17 mouse cellular contexts compared by ENCODE assay signal in genomic region chrX:130403214-130403613, GRCm38 (mm10).
DNase-seq lines count a peak whose midpoint lies in the region; ATAC-seq and TF ChIP-seq lines count a peak whose summit lies in the region.
"Had no signal": no experiment of that assay in that cellular context is flagged by ENCODE, and none has a peak within 500 bp of the region (broad histone marks: within the 10 kb centered on the region; RNA-seq: fewer than 3 reads in every experiment).

No protein-coding gene starts in this region.

- no peak for ATAC-seq in forebrain, embryonic 14.5 days
- no peak for ATAC-seq in forebrain, embryonic 15.5 days (replicated peaks)
- no peak for ATAC-seq in kidney, postnatal 0 days (replicated peaks; ENCODE audit: low FRiP score, low read depth)

- WGBS in forebrain, embryonic 14.5 days = 35% methylated on average over 3 of the region's 3 CpGs
- 31% methylated on average over 3 of the region's 3 CpGs for WGBS in forebrain, embryonic 15.5 days
- WGBS in kidney, postnatal 0 days = 48% methylated on average over 3 of the region's 3 CpGs
- 25% methylated on average over 3 of the region's 3 CpGs for WGBS in cerebellum, adult 2 months

- no peak overlapping the region for H3K27ac ChIP-seq in forebrain, embryonic 14.5 days (ENCODE audit: low read depth, low read length)
- no peak overlapping the region for H3K27ac ChIP-seq in forebrain, embryonic 15.5 days (replicated peaks)
- no peak overlapping the region for H3K27ac ChIP-seq in kidney, postnatal 0 days
- no peak overlapping the region for H3K27ac ChIP-seq in cerebellum, adult 2 months (ENCODE audit: insufficient read depth, low read length)
- H3K27ac ChIP-seq: embryonic facial prominence, embryonic 13.5 days; forebrain, embryonic 12.5 days; gastrocnemius, adult 2 months; left cerebral cortex, adult 2 months; limb, embryonic 13.5 days had no signal

- no peaks in the 10 kb centered on the region for H3K4me1 ChIP-seq in forebrain, embryonic 14.5 days (ENCODE audit: control insufficient read depth, insufficient read depth, low read length)
- no peaks in the 10 kb centered on the region for H3K4me1 ChIP-seq in forebrain, embryonic 15.5 days
- no peaks in the 10 kb centered on the region for H3K4me1 ChIP-seq in kidney, postnatal 0 days (replicated peaks; ENCODE audit: insufficient read depth, low read length)
- H3K4me1 ChIP-seq in cerebellum, adult 2 months (ENCODE audit: control insufficient read depth, insufficient read depth, low read length) = peaks cover 6% of the 10 kb centered on the region
- H3K4me1 ChIP-seq: embryonic facial prominence, embryonic 13.5 days; forebrain, embryonic 12.5 days; limb, embryonic 13.5 days had no signal

- H3K9me3 ChIP-seq in forebrain, embryonic 14.5 days (replicated peaks; ENCODE audit: control insufficient read depth, low read length) = no peaks in the 10 kb centered on the region
- H3K9me3 ChIP-seq in forebrain, embryonic 15.5 days = no peaks in the 10 kb centered on the region
- H3K9me3 ChIP-seq in kidney, postnatal 0 days (replicated peaks; ENCODE audit: low read length) = no peaks in the 10 kb centered on the region
- H3K9me3 ChIP-seq: embryonic facial prominence, embryonic 13.5 days; forebrain, embryonic 12.5 days; limb, embryonic 13.5 days had no signal

- peak; percentile 52 for DNase-seq in forebrain, embryonic 14.5 days (ENCODE audit: low spot score)
- DNase-seq in kidney, postnatal 0 days (ENCODE audit: low spot score) = peak; percentile 11
- DNase-seq in kidney, postnatal 14 days = no peak
- peak; percentile 84 for DNase-seq in adipocyte (ENCODE audit: low spot score)
- peak; percentile 22 to 71 for DNase-seq in cerebellum, adult 2 months
- no peak for DNase-seq in testis, postnatal 14 days (ENCODE audit: low spot score)
- DNase-seq in retina, embryonic 14.5 days (ENCODE audit: low spot score) = no peak
- DNase-seq: B cell, adult 2 months; gastrocnemius, adult 2 months; lung, adult 2 months; right cerebral cortex, postnatal 14 days; thymus, adult 2 months had no signal

- no peak overlapping the region for H3K9ac ChIP-seq in forebrain, embryonic 14.5 days (ENCODE audit: low read length)
- H3K9ac ChIP-seq in forebrain, embryonic 15.5 days (replicated peaks) = no peak overlapping the region
- no peak overlapping the region for H3K9ac ChIP-seq in kidney, postnatal 0 days (ENCODE audit: low read depth, low read length)
- H3K9ac ChIP-seq: embryonic facial prominence, embryonic 13.5 days; forebrain, embryonic 12.5 days; limb, embryonic 13.5 days had no signal

- TF ChIP-seq CTCF in kidney, postnatal 0 days (IDR thresholded peaks at IDR 0.05; ENCODE audit: low read depth) = no peak
- TF ChIP-seq CTCF in cerebellum, adult 2 months (IDR thresholded peaks at IDR 0.05; ENCODE audit: borderline replicate concordance, insufficient read depth, low read depth, low read length) = no peak

- H3K4me3 ChIP-seq in forebrain, embryonic 14.5 days (ENCODE audit: low read depth, low read length) = no peak overlapping the region
- H3K4me3 ChIP-seq in forebrain, embryonic 15.5 days = no peak overlapping the region
- no peak overlapping the region for H3K4me3 ChIP-seq in kidney, postnatal 0 days (replicated peaks; ENCODE audit: low read depth, low read length)
- no peak overlapping the region for H3K4me3 ChIP-seq in cerebellum, adult 2 months (replicated peaks; ENCODE audit: insufficient read depth, low read depth, low read length)
- H3K4me3 ChIP-seq: embryonic facial prominence, embryonic 13.5 days; forebrain, embryonic 12.5 days; gastrocnemius, adult 2 months; left cerebral cortex, adult 2 months; limb, embryonic 13.5 days had no signal

- H3K27me3 ChIP-seq in forebrain, embryonic 14.5 days (replicated peaks; ENCODE audit: control insufficient read depth, insufficient read depth, low read length) = no peaks in the 10 kb centered on the region
- H3K27me3 ChIP-seq in forebrain, embryonic 15.5 days = no peaks in the 10 kb centered on the region
- no peaks in the 10 kb centered on the region for H3K27me3 ChIP-seq in kidney, postnatal 0 days (ENCODE audit: insufficient read depth, low read length)
- H3K27me3 ChIP-seq in cerebellum, adult 2 months (ENCODE audit: control insufficient read depth, insufficient read depth, low read length) = no peaks in the 10 kb centered on the region
- H3K27me3 ChIP-seq: embryonic facial prominence, embryonic 13.5 days; forebrain, embryonic 12.5 days; limb, embryonic 13.5 days had no signal

- H3K36me3 ChIP-seq in forebrain, embryonic 14.5 days (ENCODE audit: control insufficient read depth, insufficient read depth, low read length) = no peaks in the 10 kb centered on the region
- H3K36me3 ChIP-seq in forebrain, embryonic 15.5 days = no peaks in the 10 kb centered on the region
- H3K36me3 ChIP-seq in kidney, postnatal 0 days (ENCODE audit: insufficient read depth, low read length) = no peaks in the 10 kb centered on the region
- H3K36me3 ChIP-seq: embryonic facial prominence, embryonic 13.5 days; forebrain, embryonic 12.5 days; limb, embryonic 13.5 days had no signal

- H3K4me2 ChIP-seq in forebrain, embryonic 14.5 days (ENCODE audit: low read length) = no peak overlapping the region
- no peak overlapping the region for H3K4me2 ChIP-seq in forebrain, embryonic 15.5 days (replicated peaks)
- H3K4me2 ChIP-seq in kidney, postnatal 0 days (ENCODE audit: low read length) = no peak overlapping the region
- H3K4me2 ChIP-seq: embryonic facial prominence, embryonic 13.5 days; forebrain, embryonic 12.5 days; limb, embryonic 13.5 days had no signal

- TF ChIP-seq POLR2A in cerebellum, adult 2 months (IDR thresholded peaks at IDR 0.05; ENCODE audit: borderline replicate concordance, insufficient read depth, low read length) = no peak

Comparison
In these comparisons a context has a peak if more than half of its experiments do, and no peak if none do; other contexts are left out.
1. DNase-seq: peak in forebrain, embryonic 14.5 days (single experiment), kidney, postnatal 0 days (single experiment), adipocyte (single experiment) and cerebellum, adult 2 months (2 of 2); none in kidney, postnatal 14 days (single experiment), testis, postnatal 14 days (single experiment) and retina, embryonic 14.5 days (single experiment).